Mouse (Mus musculus) bone marrow macrophage, adult 2 months (primary cell): Measurements from ENCODE around the gene Stab1.

Experiments
- CTCF ChIP-seq: IDR thresholded peaks from 2 replicates; pipeline ENCODE4 v1.5.1; 2012; ENCODE audit warnings: low read depth, mild to moderate bottlenecking, low read length, moderate library complexity
- POLR2A ChIP-seq: IDR thresholded peaks from 2 replicates; pipeline ENCODE4 v1.6.1; 2012; ENCODE audit warnings: mild to moderate bottlenecking, low read depth, low read length, borderline replicate concordance

GRCm38 (mm10) chr14:31179677-31180365, 11.4 kb upstream of the Stab1 start:
- TF ChIP-seq POLR2A, result no peak
- no peak for TF ChIP-seq CTCF
